Mouse (Mus musculus) ZHBTc4 (cell line): ENCODE results near the gene Ltbp2.

Experiments
- DNase-seq: peaks from one replicate; pipeline ENCODE4 v3.0.0-alpha.2; 2011; ENCODE audit warnings: low read depth, low spot score

The Ltbp2 gene

GRCm38 (mm10) chr12:84876481-84877121 lies at the start of gene Ltbp2:
Gene Ltbp2, minus strand, starts transcription at chr12:84876532.
- DNase-seq = peak; percentile 97

GRCm38 (mm10) chr12:84924324-84924723 lies 48.0 kb upstream of the Ltbp2 start:
- DNase-seq = no peak

GRCm38 (mm10) chr12:84921881-84922419 lies 45.6 kb upstream of the Ltbp2 start:
- DNase-seq = no peak

- no peak for DNase-seq
These were observed 42.5 kb upstream of the Ltbp2 start for GRCm38 (mm10) chr12:84918809-84919208.

GRCm38 (mm10) chr12:84917799-84918198 lies 41.5 kb upstream of the Ltbp2 start:
- DNase-seq = no peak

- DNase-seq = no peak
These were observed 38.6 kb upstream of the Ltbp2 start for GRCm38 (mm10) chr12:84914959-84915358.

GRCm38 (mm10) chr12:84912652-84913104 lies 36.3 kb upstream of the Ltbp2 start:
- no peak for DNase-seq

- no peak for DNase-seq
These were observed 35.3 kb upstream of the Ltbp2 start for GRCm38 (mm10) chr12:84911640-84912039.

- DNase-seq = no peak
These were observed 33.7 kb upstream of the Ltbp2 start for GRCm38 (mm10) chr12:84910066-84910465.

- no peak for DNase-seq
These were observed 31.5 kb upstream of the Ltbp2 start for GRCm38 (mm10) chr12:84907627-84908480.

- no peak for DNase-seq
These were observed 30.8 kb upstream of the Ltbp2 start for GRCm38 (mm10) chr12:84907024-84907626.

- DNase-seq = no peak
These were observed 28.1 kb upstream of the Ltbp2 start for GRCm38 (mm10) chr12:84904399-84904798.

- DNase-seq = no peak
These were observed 24.0 kb upstream of the Ltbp2 start for GRCm38 (mm10) chr12:84900317-84900716.

- no peak for DNase-seq
These were observed 21.0 kb upstream of the Ltbp2 start for GRCm38 (mm10) chr12:84897322-84897721.

GRCm38 (mm10) chr12:84896235-84896634 lies 19.9 kb upstream of the Ltbp2 start:
- no peak for DNase-seq

- DNase-seq = no peak
These were observed 17.6 kb upstream of the Ltbp2 start for GRCm38 (mm10) chr12:84893648-84894628.

GRCm38 (mm10) chr12:84890289-84890688 lies 14.0 kb upstream of the Ltbp2 start:
- DNase-seq = no peak

- no peak for DNase-seq
These were observed 9.0 kb upstream of the Ltbp2 start for GRCm38 (mm10) chr12:84885107-84885876.

- peak; percentile 78 for DNase-seq
These were observed 8.2 kb upstream of the Ltbp2 start for GRCm38 (mm10) chr12:84884423-84885076.

- DNase-seq = peak; percentile 58
These were observed 6.5 kb upstream of the Ltbp2 start for GRCm38 (mm10) chr12:84882796-84883195.
